Mouse (Mus musculus): ENCODE results near the gene Tti1. TPM values are rescaled to one million over a fixed set of nuclear protein-coding genes. Genes with fewer than 3 reads are reported as not detected.
A peak's percentile ranks its signal among the peaks of the same experiment; 100 is the strongest.

The Tti1 gene
- polyA plus RNA-seq, 1 experiment from 2014 or later, result 25.1 TPM

- peak; percentile 23 for TF ChIP-seq CTCF (IDR thresholded peaks at IDR 0.05)
- POLR2A ChIA-PET, result interaction anchor here (1.7 kb wide), 1 partner anchor 9 kb away, joined by 4 read pairs; no protein-coding TSS in a partner anchor
- no peaks in the 10 kb centered on the region for H3K27me3 ChIP-seq
- no peak for DNase-seq (ENCODE audit: low read depth, low spot score)
- in situ Hi-C loops (cut with MboI; ENCODE audit: low pct_unique_long_range_greater_than_20kb), result no loop called here
- ATAC-seq, result no peak
- CTCF ChIA-PET, result interaction anchor here (0.8 to 2.4 kb wide), 5 partner anchors 9 to 159 kb away, joined by 3 to 8 read pairs (median 4); no protein-coding TSS in a partner anchor
Measured at GRCm38 (mm10) chr2:158046186-158046585, 18.0 kb upstream of the Tti1 start.

- CTCF ChIA-PET, result interaction anchor here (1.2 to 1.5 kb wide), 2 partner anchors 12 to 21 kb away, joined by 3 to 6 read pairs; no protein-coding TSS in a partner anchor
- TF ChIP-seq CTCF (IDR thresholded peaks at IDR 0.05), result no peak
- POLR2A ChIA-PET, result no interaction called here
- no peak for DNase-seq (ENCODE audit: low read depth, low spot score)
- H3K27me3 ChIP-seq, result no peaks in the 10 kb centered on the region
- ATAC-seq, result no peak
- in situ Hi-C loops (cut with MboI; ENCODE audit: low pct_unique_long_range_greater_than_20kb), result no loop called here
Measured at GRCm38 (mm10) chr2:158043504-158043903, 15.3 kb upstream of the Tti1 start.

GRCm38 (mm10) chr2:158040396-158040795 is 12.2 kb upstream of the Tti1 start:
- DNase-seq (ENCODE audit: low read depth, low spot score) (no peak), ATAC-seq (no peak)
- no peak for TF ChIP-seq CTCF (IDR thresholded peaks at IDR 0.05)
- in situ Hi-C loops (cut with MboI; ENCODE audit: low pct_unique_long_range_greater_than_20kb), result no loop called here
- POLR2A ChIA-PET, result no interaction called here
- CTCF ChIA-PET, result no interaction called here
- no peaks in the 10 kb centered on the region for H3K27me3 ChIP-seq

GRCm38 (mm10) chr2:158039662-158040061 is 11.4 kb upstream of the Tti1 start:
- H3K27me3 ChIP-seq, result no peaks in the 10 kb centered on the region
- DNase-seq (ENCODE audit: low read depth, low spot score) (no peak), ATAC-seq (no peak)
- ChIA-PET CTCF (no interaction called here), POLR2A (interaction anchor here (1.0 kb wide), 1 partner anchor 12 kb away, joined by 3 read pairs; no protein-coding TSS in a partner anchor)
- in situ Hi-C loops (cut with MboI; ENCODE audit: low pct_unique_long_range_greater_than_20kb), result no loop called here
- TF ChIP-seq CTCF (IDR thresholded peaks at IDR 0.05), result no peak

GRCm38 (mm10) chr2:158037571-158037970 is 9.3 kb upstream of the Tti1 start:
- ChIA-PET POLR2A (no interaction called here), CTCF (interaction anchor here (1.1 kb wide), 1 partner anchor 26 kb away, joined by 4 read pairs; no protein-coding TSS in a partner anchor)
- in situ Hi-C loops (cut with MboI; ENCODE audit: low pct_unique_long_range_greater_than_20kb), result no loop called here
- no peak for TF ChIP-seq CTCF (IDR thresholded peaks at IDR 0.05)
- DNase-seq (ENCODE audit: low read depth, low spot score) (no peak), ATAC-seq (no peak)
- no peaks in the 10 kb centered on the region for H3K27me3 ChIP-seq

- ChIA-PET POLR2A (no interaction called here), CTCF (no interaction called here)
Measured at GRCm38 (mm10) chr2:158036953-158037352, 8.7 kb upstream of the Tti1 start.

GRCm38 (mm10) chr2:158036408-158036807 is 8.2 kb upstream of the Tti1 start:
- in situ Hi-C loops (cut with MboI; ENCODE audit: low pct_unique_long_range_greater_than_20kb), result no loop called here
- POLR2A ChIA-PET, result no interaction called here
- ATAC-seq, result no peak
- no peak for TF ChIP-seq CTCF (IDR thresholded peaks at IDR 0.05)
- DNase-seq (ENCODE audit: low read depth, low spot score), result no peak
- CTCF ChIA-PET, result interaction anchor here (1.0 to 1.7 kb wide), 3 partner anchors 9 to 57 kb away, joined by 3 read pairs; no protein-coding TSS in a partner anchor
- H3K27me3 ChIP-seq, result no peaks in the 10 kb centered on the region

More at GRCm38 (mm10) chr2:158036953-158037352, 8.7 kb upstream of the Tti1 start:
- ATAC-seq, result no peak
- TF ChIP-seq CTCF (IDR thresholded peaks at IDR 0.05), result no peak
- no peak for DNase-seq (ENCODE audit: low read depth, low spot score)
- in situ Hi-C loops (cut with MboI; ENCODE audit: low pct_unique_long_range_greater_than_20kb), result no loop called here
- no peaks in the 10 kb centered on the region for H3K27me3 ChIP-seq

DNA sequence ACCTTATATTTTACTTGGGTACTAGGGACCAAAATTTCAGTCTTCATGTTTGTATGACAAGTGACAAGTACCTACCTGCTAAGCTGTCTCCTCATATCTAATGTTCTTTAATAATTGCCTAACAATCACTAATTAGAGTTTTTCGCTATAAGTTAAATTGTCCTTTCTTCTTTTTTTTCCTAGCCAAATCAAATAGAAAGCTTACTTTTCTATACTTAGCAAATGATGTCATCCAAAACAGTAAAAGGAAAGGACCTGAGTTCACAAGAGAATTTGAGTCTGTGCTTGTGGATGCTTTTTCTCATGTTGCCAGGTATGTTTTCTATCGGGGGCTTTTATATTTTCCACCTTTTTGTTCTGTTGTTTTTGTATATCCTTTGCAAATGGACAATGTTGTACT is 7.6 kb upstream of the Tti1 start:
- ChIA-PET CTCF (interaction anchor here (1.0 to 1.7 kb wide), 3 partner anchors 9 to 56 kb away, joined by 3 read pairs; no protein-coding TSS in a partner anchor), POLR2A (no interaction called here)
- in situ Hi-C loops (cut with MboI; ENCODE audit: low pct_unique_long_range_greater_than_20kb), result no loop called here
- no peak for DNase-seq (ENCODE audit: low read depth, low spot score)
- no peaks in the 10 kb centered on the region for H3K27me3 ChIP-seq
- no peak for ATAC-seq
- no peak for TF ChIP-seq CTCF (IDR thresholded peaks at IDR 0.05)

DNA sequence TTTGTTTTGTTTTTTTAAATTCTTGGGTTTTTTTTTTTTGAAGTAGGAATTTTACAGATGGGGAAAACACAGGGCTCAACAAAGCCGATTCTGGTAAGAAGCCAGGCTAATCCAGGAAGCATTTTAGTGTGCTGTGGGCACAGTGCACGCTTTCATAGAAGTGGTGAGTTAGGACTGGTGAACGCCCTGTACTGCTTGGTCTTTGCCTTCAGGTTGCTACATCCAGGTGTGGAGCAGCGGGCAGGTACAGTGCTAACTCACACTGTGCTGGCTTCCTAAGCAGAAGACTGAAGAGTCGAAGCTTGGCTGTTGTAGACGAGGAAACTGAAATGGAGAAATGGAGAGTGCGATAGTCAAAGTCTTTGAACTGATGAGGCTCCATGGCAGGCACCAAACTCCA is 1.8 kb upstream of the Tti1 start:
- no peak for TF ChIP-seq CTCF (IDR thresholded peaks at IDR 0.05)
- ATAC-seq (no peak), DNase-seq (ENCODE audit: low read depth, low spot score) (no peak)
- no peaks in the 10 kb centered on the region for H3K27me3 ChIP-seq
- CTCF ChIA-PET, result no interaction called here
- POLR2A ChIA-PET, result no interaction called here
- in situ Hi-C loops (cut with MboI; ENCODE audit: low pct_unique_long_range_greater_than_20kb), result no loop called here

- ChIA-PET CTCF (interaction anchor here (0.9 to 1.2 kb wide), 2 partner anchors 14 to 424 kb away, joined by 3 read pairs; no protein-coding TSS in a partner anchor), POLR2A (interaction anchor here (0.8 to 1.3 kb wide), 2 partner anchors 11 to 62 kb away, joined by 3 read pairs; no protein-coding TSS in a partner anchor)
- in situ Hi-C loops (cut with MboI; ENCODE audit: low pct_unique_long_range_greater_than_20kb), result no loop called here
- no peak for DNase-seq (ENCODE audit: low read depth, low spot score)
- ATAC-seq, result no peak
- H3K27me3 ChIP-seq, result no peaks in the 10 kb centered on the region
- TF ChIP-seq CTCF (IDR thresholded peaks at IDR 0.05), result no peak
Measured at GRCm38 (mm10) chr2:158027855-158028353, 329 bp downstream of the Tti1 start.

GRCm38 (mm10) chr2:158017330-158017729 is 10.9 kb downstream of the Tti1 start:
- POLR2A ChIA-PET, result no interaction called here
- CTCF ChIA-PET, result no interaction called here
- no peak for TF ChIP-seq CTCF (IDR thresholded peaks at IDR 0.05)
- in situ Hi-C loops (cut with MboI; ENCODE audit: low pct_unique_long_range_greater_than_20kb), result no loop called here
- DNase-seq (ENCODE audit: low read depth, low spot score) (no peak), ATAC-seq (no peak)
- H3K27me3 ChIP-seq, result no peaks in the 10 kb centered on the region

GRCm38 (mm10) chr2:158012608-158013007 is 15.6 kb downstream of the Tti1 start:
- in situ Hi-C loops (cut with MboI; ENCODE audit: low pct_unique_long_range_greater_than_20kb), result no loop called here
- ChIA-PET CTCF (no interaction called here), POLR2A (no interaction called here)
- no peak for DNase-seq (ENCODE audit: low read depth, low spot score)
- H3K27me3 ChIP-seq, result no peaks in the 10 kb centered on the region
- TF ChIP-seq CTCF (IDR thresholded peaks at IDR 0.05), result no peak
- ATAC-seq, result no peak
